Mouse (Mus musculus): ENCODE data around the gene Arl1. TPM values are rescaled to one million over a fixed set of nuclear protein-coding genes. Genes with fewer than 3 reads are reported as not detected.
"Not testable (repeated sequence)": the region's sequence is repeated elsewhere in the genome, so short reads cannot be mapped to it uniquely, and the experiment has no call there.

Gene Arl1
- total and polyA plus RNA-seq, 3 experiments, result 51.7 to 93.6 TPM; not detected in 1

- TF ChIP-seq CHD2 (IDR thresholded peaks at IDR 0.05; ENCODE audit: low read length) (peak; percentile 22; the same call in 1 of the 2 replicates), POLR2AphosphoS5 (IDR thresholded peaks at IDR 0.05; ENCODE audit: borderline replicate concordance, low read depth, low read length) (no peak), NRF1 (IDR thresholded peaks at IDR 0.05; ENCODE audit: insufficient read depth, low read depth, low read length, poor library complexity, severe bottlenecking) (no peak), MEF2A (IDR thresholded peaks at IDR 0.05; ENCODE audit: extremely low read depth, insufficient replicate concordance, low read depth, low read length, poor library complexity, severe bottlenecking) (no peak), CTCF (IDR thresholded peaks at IDR 0.05 in 2 of 3, conservative IDR thresholded peaks at IDR 0.05 in 1 of 3; ENCODE audit: control insufficient read depth in 1 of 3, insufficient read depth in 1 of 3, low read depth in 2 of 3, low read length in 3 of 3, poor library complexity in 1 of 3, severe bottlenecking in 1 of 3) (no peak), ETS1 (IDR thresholded peaks at IDR 0.05; ENCODE audit: low read depth, low read length) (peak; percentile 82), POLR2A (IDR thresholded peaks at IDR 0.05; ENCODE audit: control insufficient read depth in 1 of 2, insufficient read depth in 1 of 2, low read depth in 1 of 2, low read length in 2 of 2, poor library complexity in 1 of 2) (no peak), SMC3 (IDR thresholded peaks at IDR 0.05; ENCODE audit: low read depth, low read length) (no peak), USF1 (IDR thresholded peaks at IDR 0.05; ENCODE audit: low read depth, low read length) (no peak), ELF1 (IDR thresholded peaks at IDR 0.05; ENCODE audit: low read depth, low read length) (peak; percentile 64; the same call in 1 of the 2 replicates), GATA1 (IDR thresholded peaks at IDR 0.05; ENCODE audit: low read depth, low read length) (peak; percentile 99), UBTF (IDR thresholded peaks at IDR 0.05; ENCODE audit: borderline replicate concordance, insufficient read depth, low read depth, low read length) (no peak), EP300 (IDR thresholded peaks at IDR 0.05; ENCODE audit: low read depth in 1 of 2, low read length in 2 of 2) (peak; percentile 97 to 98), MAZ (IDR thresholded peaks at IDR 0.05; ENCODE audit: low read depth, low read length) (no peak), MYC (IDR thresholded peaks at IDR 0.05; ENCODE audit: low read depth, low read length) (peak; percentile 41; the same call in 1 of the 2 replicates), MAFK (IDR thresholded peaks at IDR 0.05; ENCODE audit: borderline replicate concordance, low read depth, low read length) (no peak)
These were observed 38.3 kb downstream of the Arl1 start (continued) for GRCm38 (mm10) chr10:88768961-88769360.

GRCm38 (mm10) chr10:88769676-88770075, 39.0 kb downstream of the Arl1 start:
- H3K9me3 ChIP-seq (replicated peaks; ENCODE audit: insufficient read depth, low read length), result no peaks in the 10 kb centered on the region
- H3K27me3 ChIP-seq (ENCODE audit: control insufficient read depth in 1 of 2, insufficient read depth in 2 of 2, low read length in 2 of 2), result no peaks in the 10 kb centered on the region
- no peaks in the 10 kb centered on the region for H3K79me2 ChIP-seq (ENCODE audit: control insufficient read depth, insufficient read depth, low read length, poor library complexity)
- peak; percentile 34 for DNase-seq (ENCODE audit: low read depth, low spot score)
- H3K9ac ChIP-seq (ENCODE audit: control insufficient read depth, low read depth, low read length, poor library complexity, severe bottlenecking), result no peak overlapping the region; the same call in 1 of the 2 replicates
- no peak overlapping the region for H3K4me3 ChIP-seq (ENCODE audit: control insufficient read depth in 1 of 2, insufficient read depth in 1 of 2, low read depth in 2 of 2, low read length in 2 of 2)
- H3K4me1 ChIP-seq (ENCODE audit: control insufficient read depth in 1 of 2, insufficient read depth in 2 of 2, low read length in 2 of 2), result peaks cover 16 to 24% of the 10 kb centered on the region in 2 experiments
- H3K36me3 ChIP-seq (ENCODE audit: control insufficient read depth in 1 of 2, insufficient read depth in 2 of 2, low read length in 2 of 2), result peaks cover 27 to 28% of the 10 kb centered on the region in 2 experiments
- peak overlapping the region; percentile 86 for H3K27ac ChIP-seq (ENCODE audit: control insufficient read depth, low read depth, low read length)
- TF ChIP-seq ELF1 (IDR thresholded peaks at IDR 0.05; ENCODE audit: low read depth, low read length), result no peak
- no peak for TF ChIP-seq SMC3 (IDR thresholded peaks at IDR 0.05; ENCODE audit: low read depth, low read length)
- no peak for TF ChIP-seq ZMIZ1 (IDR thresholded peaks at IDR 0.05; ENCODE audit: low read depth, low read length)
- TF ChIP-seq TBP (IDR thresholded peaks at IDR 0.05; ENCODE audit: low read depth, low read length), result no peak
- no peak for TF ChIP-seq MAX (IDR thresholded peaks at IDR 0.05; ENCODE audit: low read length)
- TF ChIP-seq GATA1 (IDR thresholded peaks at IDR 0.05; ENCODE audit: low read depth, low read length), result no peak
- TF ChIP-seq USF2 (IDR thresholded peaks at IDR 0.05; ENCODE audit: borderline replicate concordance in 1 of 2, insufficient read depth in 1 of 2, low read depth in 1 of 2, low read length in 2 of 2), result no peak
- TF ChIP-seq CHD1 (IDR thresholded peaks at IDR 0.05; ENCODE audit: low read depth, low read length), result no peak
- TF ChIP-seq TAL1 (IDR thresholded peaks at IDR 0.05; ENCODE audit: low read length), result no peak
- no peak for TF ChIP-seq UBTF (IDR thresholded peaks at IDR 0.05; ENCODE audit: borderline replicate concordance, insufficient read depth, low read depth, low read length)
- no peak for TF ChIP-seq NRF1 (IDR thresholded peaks at IDR 0.05; ENCODE audit: insufficient read depth, low read depth, low read length, poor library complexity, severe bottlenecking)
- TF ChIP-seq EP300 (IDR thresholded peaks at IDR 0.05; ENCODE audit: low read depth in 1 of 2, low read length in 2 of 2), result no peak
- no peak for TF ChIP-seq HCFC1 (IDR thresholded peaks at IDR 0.05; ENCODE audit: low read depth, low read length)
- TF ChIP-seq ZC3H11A (IDR thresholded peaks at IDR 0.05; ENCODE audit: low read depth, low read length), result no peak

GRCm38 (mm10) chr10:88772965-88773364, 42.3 kb downstream of the Arl1 start:
- not testable (repeated sequence) for H3K27ac ChIP-seq (ENCODE audit: control insufficient read depth, low read depth, low read length); H3K4me3 ChIP-seq (ENCODE audit: control insufficient read depth in 1 of 2, insufficient read depth in 1 of 2, low read depth in 2 of 2, low read length in 2 of 2); H3K9me3 ChIP-seq (replicated peaks; ENCODE audit: insufficient read depth, low read length); DNase-seq (ENCODE audit: low read depth, low spot score); H3K27me3 ChIP-seq (ENCODE audit: control insufficient read depth in 1 of 2, insufficient read depth in 2 of 2, low read length in 2 of 2); H3K79me2 ChIP-seq (ENCODE audit: control insufficient read depth, insufficient read depth, low read length, poor library complexity); H3K9ac ChIP-seq (ENCODE audit: control insufficient read depth, low read depth, low read length, poor library complexity, severe bottlenecking)
- H3K4me1 ChIP-seq (ENCODE audit: control insufficient read depth in 1 of 2, insufficient read depth in 2 of 2, low read length in 2 of 2), result peaks cover 16 to 24% of the 10 kb centered on the region in 2 experiments
- peaks cover 22 to 26% of the 10 kb centered on the region in 2 experiments for H3K36me3 ChIP-seq (ENCODE audit: control insufficient read depth in 1 of 2, insufficient read depth in 2 of 2, low read length in 2 of 2)

Measured in MEL (cell line).